Mouse (Mus musculus) intestine, embryonic 15.5 days (tissue): ENCODE data around the gene Spon2. TPM values are rescaled to one million over a fixed set of nuclear protein-coding genes. Genes with fewer than 3 reads are reported as not detected.

Source experiments
- ATAC-seq: fragments of 200-750 bp; cut with Nextera tagmentation; 2 replicates; pipeline ENCODE4 v1.8.0; 2017; ENCODE audit warnings: moderate TSS enrichment, moderate library complexity
- H3K27ac ChIP-seq: fragments of 300-500 bp; sonication (generic); 2 replicates; pipeline ENCODE4 v1.5.1; 2015; ENCODE audit warnings: mild to moderate bottlenecking, inconsistent platforms
- H3K27me3 ChIP-seq: fragments of 300-500 bp; sonication (generic); replicated peaks from 2 replicates; pipeline ENCODE4 v1.6.1; 2015; ENCODE audit warnings: inconsistent platforms
- H3K36me3 ChIP-seq: fragments of 300-500 bp; sonication (generic); 2 replicates; pipeline ENCODE4 v1.6.1; 2015; ENCODE audit warnings: inconsistent platforms
- H3K4me1 ChIP-seq: fragments of 300-500 bp; sonication (generic); replicated peaks from 2 replicates; pipeline ENCODE4 v1.6.1; 2015; ENCODE audit warnings: inconsistent platforms
- H3K4me2 ChIP-seq: fragments of 300-500 bp; sonication (generic); replicated peaks from 2 replicates; pipeline ENCODE4 v1.6.1; 2015; ENCODE audit warnings: mild to moderate bottlenecking, inconsistent platforms
- H3K4me3 ChIP-seq: fragments of 300-500 bp; sonication (generic); replicated peaks from 2 replicates; pipeline ENCODE4 v1.5.1; 2015; ENCODE audit warnings: inconsistent platforms
- H3K9ac ChIP-seq: fragments of 300-500 bp; sonication (generic); 2 replicates; pipeline ENCODE4 v1.6.1; 2015; ENCODE audit warnings: inconsistent platforms
- H3K9me3 ChIP-seq: fragments of 300-500 bp; sonication (generic); 2 replicates; pipeline ENCODE4 v1.6.1; 2016; ENCODE audit warnings: inconsistent platforms
- WGBS: fragments of 180-500 bp; shearing (Covaris S2); methylation state at CpG from one replicate; pipeline ENCODE4 v1.1.7; 2015; 5-methylcytosine and 5-hydroxymethylcytosine counted together
- polyA plus RNA-seq: library from polyadenylated mRNA; unstranded; fragments of >200 nt; fragmentation: Nextera tagmentation; extraction: Ambion mirVana; gene quantifications from 2 replicates; pipeline ENCODE4 v1.2.1, GENCODE M21; 2015

Gene Spon2
- polyA plus RNA-seq, 1 experiment from 2014 or later, result 23.7 TPM

GRCm38 (mm10) chr5:33230285-33230684 lies 12.0 kb upstream of the Spon2 start:
- no peaks in the 10 kb centered on the region for H3K27me3 ChIP-seq

GRCm38 (mm10) chr5:33228428-33228827 lies 10.2 kb upstream of the Spon2 start:
- ATAC-seq, result peak; percentile 49; the same call in 1 of the 2 replicates
- no peak overlapping the region for H3K4me2 ChIP-seq
- peak overlapping the region; percentile 80 for H3K27ac ChIP-seq
- H3K36me3 ChIP-seq, result no peaks in the 10 kb centered on the region
- no peak overlapping the region for H3K4me3 ChIP-seq
- peaks cover 15% of the 10 kb centered on the region for H3K4me1 ChIP-seq
- H3K9ac ChIP-seq, result no peak overlapping the region
- no peaks in the 10 kb centered on the region for H3K9me3 ChIP-seq
- WGBS, result 40% methylated on average over 5 of the region's 5 CpGs
- no peaks in the 10 kb centered on the region for H3K27me3 ChIP-seq

More at GRCm38 (mm10) chr5:33230285-33230684, 12.0 kb upstream of the Spon2 start:
- no peaks in the 10 kb centered on the region for H3K9me3 ChIP-seq
- no peak overlapping the region for H3K4me3 ChIP-seq
- H3K36me3 ChIP-seq, result no peaks in the 10 kb centered on the region
- 59% methylated on average over 5 of the region's 5 CpGs for WGBS
- no peak for ATAC-seq
- H3K4me2 ChIP-seq, result no peak overlapping the region
- H3K27ac ChIP-seq, result no peak overlapping the region
- H3K4me1 ChIP-seq, result peaks cover 23% of the 10 kb centered on the region
- H3K9ac ChIP-seq, result no peak overlapping the region

GRCm38 (mm10) chr5:33225673-33226072 lies 7.4 kb upstream of the Spon2 start:
- Histone ChIP-seq H3K4me1 (peaks cover 15% of the 10 kb centered on the region), H3K4me2 (no peak overlapping the region), H3K27me3 (no peaks in the 10 kb centered on the region), H3K27ac (no peak overlapping the region), H3K9ac (no peak overlapping the region), H3K4me3 (no peak overlapping the region), H3K9me3 (no peaks in the 10 kb centered on the region), H3K36me3 (no peaks in the 10 kb centered on the region)
- no peak for ATAC-seq
- WGBS, result 81% methylated on average over 5 of the region's 5 CpGs

- Histone ChIP-seq H3K36me3 (no peaks in the 10 kb centered on the region), H3K4me1 (peaks cover 19% of the 10 kb centered on the region), H3K4me3 (no peak overlapping the region), H3K9me3 (no peaks in the 10 kb centered on the region), H3K27me3 (no peaks in the 10 kb centered on the region), H3K9ac (no peak overlapping the region), H3K4me2 (no peak overlapping the region), H3K27ac (no peak overlapping the region)
- ATAC-seq, result no peak
- WGBS, result 85% methylated on average over 7 of the region's 7 CpGs
Observed at GRCm38 (mm10) chr5:33224491-33224890, 6.2 kb upstream of the Spon2 start.

GRCm38 (mm10) chr5:33222841-33223744 lies 4.8 kb upstream of the Spon2 start:
- Histone ChIP-seq H3K27ac (peak overlapping the region; percentile 49), H3K4me2 (no peak overlapping the region), H3K4me1 (peaks cover 24% of the 10 kb centered on the region), H3K4me3 (no peak overlapping the region), H3K27me3 (no peaks in the 10 kb centered on the region), H3K9ac (no peak overlapping the region), H3K36me3 (no peaks in the 10 kb centered on the region), H3K9me3 (no peaks in the 10 kb centered on the region)
- no peak for ATAC-seq
- 43% methylated on average over 9 of the region's 9 CpGs for WGBS

GRCm38 (mm10) chr5:33222389-33222788 lies 4.1 kb upstream of the Spon2 start:
- H3K4me1 ChIP-seq, result peaks cover 29% of the 10 kb centered on the region
- H3K9me3 ChIP-seq, result no peaks in the 10 kb centered on the region
- H3K4me3 ChIP-seq, result no peak overlapping the region
- no peak for ATAC-seq
- no peaks in the 10 kb centered on the region for H3K36me3 ChIP-seq
- H3K27me3 ChIP-seq, result no peaks in the 10 kb centered on the region
- H3K9ac ChIP-seq, result no peak overlapping the region
- H3K27ac ChIP-seq, result peak overlapping the region; percentile 49; the same call in 1 of the 2 replicates
- WGBS, result 52% methylated on average over 6 of the region's 6 CpGs
- H3K4me2 ChIP-seq, result no peak overlapping the region

- Histone ChIP-seq H3K4me1 (peaks cover 44% of the 10 kb centered on the region), H3K9me3 (no peaks in the 10 kb centered on the region), H3K27ac (no peak overlapping the region), H3K36me3 (no peaks in the 10 kb centered on the region), H3K4me2 (no peak overlapping the region), H3K4me3 (no peak overlapping the region), H3K9ac (no peak overlapping the region), H3K27me3 (no peaks in the 10 kb centered on the region)
- no peak for ATAC-seq
- 81% methylated on average over 10 of the region's 10 CpGs for WGBS
Observed at GRCm38 (mm10) chr5:33220350-33221044, 2.2 kb upstream of the Spon2 start.

GRCm38 (mm10) chr5:33219831-33220230 lies 1.6 kb upstream of the Spon2 start:
- ATAC-seq, result no peak
- WGBS, result 93% methylated on average over 4 of the region's 4 CpGs
- H3K4me1 ChIP-seq, result peaks cover 44% of the 10 kb centered on the region

GRCm38 (mm10) chr5:33218746-33219449 lies 643 bp upstream of the Spon2 start:
- ATAC-seq, result peak; percentile 9; the same call in 1 of the 2 replicates
- peak overlapping the region; percentile 85 for H3K27ac ChIP-seq
- H3K36me3 ChIP-seq, result no peaks in the 10 kb centered on the region
- no peaks in the 10 kb centered on the region for H3K27me3 ChIP-seq
- H3K4me1 ChIP-seq, result peaks cover 40% of the 10 kb centered on the region
- H3K9ac ChIP-seq, result 0 out of 2 replicates have a peak overlapping the region, but pooled peaks have one; percentile 22
- H3K4me2 ChIP-seq, result peak overlapping the region; percentile 51
- 49% methylated on average over 20 of the region's 20 CpGs for WGBS
- H3K9me3 ChIP-seq, result no peaks in the 10 kb centered on the region
- H3K4me3 ChIP-seq, result no peak overlapping the region

More at GRCm38 (mm10) chr5:33219831-33220230, 1.6 kb upstream of the Spon2 start:
- Histone ChIP-seq H3K4me2 (no peak overlapping the region), H3K4me3 (no peak overlapping the region), H3K9ac (no peak overlapping the region), H3K27me3 (no peaks in the 10 kb centered on the region), H3K27ac (no peak overlapping the region), H3K9me3 (no peaks in the 10 kb centered on the region), H3K36me3 (no peaks in the 10 kb centered on the region)

- peaks cover 40% of the 10 kb centered on the region for H3K4me1 ChIP-seq
- H3K9me3 ChIP-seq, result no peaks in the 10 kb centered on the region
- peak; percentile 45 for ATAC-seq
- peak overlapping the region; percentile 22; the same call in 1 of the 2 replicates for H3K9ac ChIP-seq
- H3K4me2 ChIP-seq, result peak overlapping the region; percentile 51
- H3K4me3 ChIP-seq, result peak overlapping the region; percentile 6
- no peaks in the 10 kb centered on the region for H3K36me3 ChIP-seq
- 45% methylated on average over 3 of the region's 3 CpGs for WGBS
- H3K27ac ChIP-seq, result peak overlapping the region; percentile 85
- no peaks in the 10 kb centered on the region for H3K27me3 ChIP-seq
Observed at GRCm38 (mm10) chr5:33217663-33218062, 592 bp downstream of the Spon2 start.

- no peaks in the 10 kb centered on the region for H3K9me3 ChIP-seq
- ATAC-seq, result no peak
- no peak overlapping the region for H3K27ac ChIP-seq
- 71% methylated on average over 4 of the region's 4 CpGs for WGBS
- peaks cover 36% of the 10 kb centered on the region for H3K4me1 ChIP-seq
- no peak overlapping the region for H3K4me2 ChIP-seq
- H3K27me3 ChIP-seq, result no peaks in the 10 kb centered on the region
- H3K9ac ChIP-seq, result 0 out of 2 replicates have a peak overlapping the region, but pooled peaks have one; percentile 15
- H3K36me3 ChIP-seq, result no peaks in the 10 kb centered on the region
- no peak overlapping the region for H3K4me3 ChIP-seq
Observed at GRCm38 (mm10) chr5:33214723-33215122, 3.5 kb downstream of the Spon2 start.

- Histone ChIP-seq H3K4me3 (no peak overlapping the region), H3K27ac (no peak overlapping the region), H3K36me3 (no peaks in the 10 kb centered on the region), H3K4me2 (no peak overlapping the region), H3K9ac (no peak overlapping the region), H3K27me3 (no peaks in the 10 kb centered on the region), H3K9me3 (no peaks in the 10 kb centered on the region), H3K4me1 (peaks cover 7% of the 10 kb centered on the region; the same call in 1 of the 2 replicates)
- no peak for ATAC-seq
- WGBS, result 82% methylated on average over 5 of the region's 5 CpGs
Observed at GRCm38 (mm10) chr5:33211254-33211653, 7.0 kb downstream of the Spon2 start.
